Mouse (Mus musculus) liver, embryonic 11.5 days (tissue): ENCODE data around the gene Ptpdc1. TPM values are rescaled to one million over a fixed set of nuclear protein-coding genes. Genes with fewer than 3 reads are reported as not detected.
A peak's percentile ranks its signal among the peaks of the same experiment; 100 is the strongest.

ENCODE experiments used
- microRNA counts: library from miRNA; unstranded; fragments of <30 nt; microRNA quantifications from one replicate; lab custom pipeline; 2015
- microRNA-seq: library from miRNA; unstranded; fragments of <30 nt; microRNA quantifications from one replicate; pipeline ENCODE4, GENCODE M21; 2017; ENCODE audit warnings: borderline number of aligned reads
- polyA plus RNA-seq: library from polyadenylated mRNA; unstranded; fragments of >200 nt; fragmentation: Nextera tagmentation; extraction: Ambion mirVana; gene quantifications from 2 replicates; pipeline ENCODE4 v1.2.1, GENCODE M21; 2014

Ptpdc1 gene
- polyA plus RNA-seq, 1 experiment from 2014 or later, result 3.4 TPM

MicroRNAs within 50 kb of the gene (microRNA counts, 519-probe panel; counts per million panel counts)
- 7,548 counts per million, percentile 91 among the panel's probes with 10 or more counts for microRNA mmu-let-7a (lab: Ali Mortazavi, UCI)
- 6,347 counts per million, percentile 75 among the panel's probes with 10 or more counts for microRNA mmu-let-7d (lab: Ali Mortazavi, UCI)
- 6,276 counts per million, percentile 73 among the panel's probes with 10 or more counts for microRNA mmu-let-7f (lab: Ali Mortazavi, UCI)

Small RNA genes within 50 kb of the gene (microRNA-seq; reads per million reads assigned to microRNA genes)
- gene Gm24111, result not detected
- gene Mirlet7a-1, result 156 reads per million, percentile 53 among the genes with 10 or more reads in this experiment
- 2,707 reads per million, percentile 84 among the genes with 10 or more reads in this experiment for gene Mirlet7d
- gene Mirlet7f-1, result not detected

Other genes starting within 250 kb of the Ptpdc1 start
- gene Zfp169, start 112.2 kb downstream of the Ptpdc1 start, polyA plus RNA-seq, result 2.9 and 3.4 TPM in 2 replicates
- 1.2 and 1.5 TPM in 2 replicates for gene A830005F24Rik, start 112.1 kb downstream of the Ptpdc1 start, polyA plus RNA-seq
- 21.2 and 22.3 TPM in 2 replicates for gene Barx1, start 37.3 kb upstream of the Ptpdc1 start, polyA plus RNA-seq
- 6.2 and 8.3 TPM in 2 replicates for gene Phf2, start 245.5 kb upstream of the Ptpdc1 start, polyA plus RNA-seq